Mouse (Mus musculus) olfactory bulb, adult 2 months (tissue): ENCODE data around the gene Gm6588. TPM values are rescaled to one million over a fixed set of nuclear protein-coding genes. Genes with fewer than 3 reads are reported as not detected.
A peak's percentile ranks its signal among the peaks of the same experiment; 100 is the strongest.
"Not testable (repeated sequence)": the region's sequence is repeated elsewhere in the genome, so short reads cannot be mapped to it uniquely, and the experiment has no call there.

Experiments
- H3K27ac ChIP-seq: fragments of 200-500 bp; 2 replicates; pipeline ENCODE4 v1.5.1; 2012; ENCODE audit warnings: low read depth, low read length; ENCODE audit not compliant: insufficient read depth
- H3K4me1 ChIP-seq: fragments of 200-500 bp; 2 replicates; pipeline ENCODE4 v1.6.1; 2012; ENCODE audit warnings: low read length; ENCODE audit not compliant: control insufficient read depth, insufficient read depth
- H3K4me3 ChIP-seq: fragments of 200-500 bp; 2 replicates; pipeline ENCODE4 v1.5.1; 2012; ENCODE audit warnings: mild to moderate bottlenecking, low read depth, low read length, moderate library complexity; ENCODE audit not compliant: insufficient read depth
- CTCF ChIP-seq: fragments of 200-500 bp; IDR thresholded peaks from 2 replicates; pipeline ENCODE4 v1.5.1; 2012; ENCODE audit warnings: low read depth, mild to moderate bottlenecking, low read length, moderate library complexity; ENCODE audit not compliant: insufficient read depth
- POLR2A ChIP-seq: fragments of 200-500 bp; IDR thresholded peaks from 2 replicates; pipeline ENCODE4 v1.6.1; 2012; ENCODE audit warnings: mild to moderate bottlenecking, low read depth, low read length, moderate library complexity; ENCODE audit not compliant: insufficient read depth
- WGBS: fragments of 180-500 bp; shearing (Covaris S2); methylation state at CpG from one replicate; pipeline ENCODE4 v1.1.7; 2018; 5-methylcytosine and 5-hydroxymethylcytosine counted together
- polyA plus RNA-seq: library from polyadenylated mRNA; stranded (reverse); fragments of >200 nt; gene quantifications from 2 replicates; pipeline ENCODE4 v1.2.4, GENCODE M21; 2012; ENCODE audit warnings: low replicate concordance; ENCODE audit not compliant: missing spikeins, insufficient read depth, insufficient read length

The Gm6588 gene
- not detected in 2 replicates for polyA plus RNA-seq

DNA sequence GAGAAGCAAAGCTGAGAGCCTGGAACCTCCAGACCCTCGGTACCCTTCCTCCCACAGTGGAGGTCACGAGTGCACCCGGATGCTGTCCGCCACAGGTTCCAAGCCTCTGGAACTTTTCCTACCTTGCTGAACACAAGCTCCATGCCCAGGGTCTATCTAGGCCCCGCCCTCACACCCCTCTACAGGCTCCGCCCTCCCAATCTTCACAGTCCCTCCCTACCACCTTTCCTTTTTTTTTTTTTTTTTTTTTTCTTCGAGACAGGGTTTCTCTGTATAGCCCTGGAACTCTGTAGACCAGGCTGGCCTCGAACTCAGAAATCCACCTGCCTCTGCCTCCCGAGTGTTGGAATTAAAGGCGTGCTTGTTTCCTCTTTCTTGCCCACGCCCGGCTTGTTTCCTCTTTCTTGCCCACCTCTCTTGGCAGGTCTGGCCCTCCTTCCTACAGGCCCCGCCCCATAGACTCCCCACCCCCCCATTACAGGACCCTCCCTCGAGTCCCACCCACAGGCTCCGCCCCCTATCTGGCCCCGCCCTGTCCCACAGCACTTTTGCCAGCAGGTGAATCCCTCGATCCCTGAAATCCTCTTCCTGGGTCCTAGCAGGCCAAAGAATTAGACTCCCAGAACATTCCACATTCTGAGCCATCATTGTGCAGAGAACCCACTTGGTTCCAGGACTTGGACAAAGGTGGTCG lies at the start of gene Gm6588:
Gm6588 (plus strand) TSS at position 680 of the 694 bp plus-strand sequence.
- no peak within 1 kb of the TSS for H3K4me3 ChIP-seq
- TF ChIP-seq CTCF (no peak), POLR2A (no peak)
- 79% methylated on average over 18 of the region's 18 CpGs for WGBS
- peaks cover 3% of the 10 kb centered on the region; the same call in 1 of the 2 replicates for H3K4me1 ChIP-seq
- H3K27ac ChIP-seq: no peak within 1 kb of the TSS

GRCm38 (mm10) chr5:112402437-112402836 lies 46.8 kb upstream of the Gm6588 start:
- H3K4me1 ChIP-seq: no peaks in the 10 kb centered on the region
- TF ChIP-seq CTCF: no peak
- no peak for TF ChIP-seq POLR2A
- 78% methylated on average over 3 of the region's 3 CpGs for WGBS
- H3K4me3 ChIP-seq: no peak overlapping the region
- no peak overlapping the region for H3K27ac ChIP-seq

DNA sequence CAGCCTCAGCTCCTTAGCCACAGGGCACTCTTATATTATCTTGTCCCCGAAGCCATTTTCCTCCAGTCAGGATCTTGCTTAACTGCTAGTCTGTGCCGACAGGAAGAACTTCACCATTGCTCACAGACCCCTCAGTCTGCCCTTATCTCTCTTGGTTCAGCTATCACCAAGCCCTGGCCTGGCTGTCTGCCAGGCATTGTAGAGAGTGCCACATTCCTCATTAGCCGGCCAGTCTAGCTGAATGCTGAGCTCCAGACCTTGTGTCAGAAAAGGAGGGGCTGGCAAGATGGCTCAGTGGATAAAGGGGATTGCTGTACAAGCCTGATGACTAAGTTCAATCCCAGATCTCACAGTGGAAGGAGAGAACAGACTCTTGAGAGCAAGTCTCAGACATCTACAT lies 43.2 kb upstream of the Gm6588 start:
- Histone ChIP-seq H3K4me1 (peaks cover 14% of the 10 kb centered on the region), H3K27ac (no peak overlapping the region), H3K4me3 (no peak overlapping the region)
- 63% methylated on average over 3 of the region's 3 CpGs for WGBS
- TF ChIP-seq CTCF (no peak), POLR2A (no peak)

GRCm38 (mm10) chr5:112409274-112409673 lies 40.0 kb upstream of the Gm6588 start:
- WGBS: 70% methylated on average over 5 of the region's 5 CpGs
- H3K4me1 ChIP-seq: peaks cover 25% of the 10 kb centered on the region
- H3K27ac ChIP-seq: no peak overlapping the region
- no peak overlapping the region for H3K4me3 ChIP-seq
- no peak for TF ChIP-seq CTCF
- TF ChIP-seq POLR2A: no peak

GRCm38 (mm10) chr5:112411072-112411471 lies 38.2 kb upstream of the Gm6588 start:
- Histone ChIP-seq H3K27ac (no peak overlapping the region), H3K4me1 (peaks cover 25% of the 10 kb centered on the region), H3K4me3 (no peak overlapping the region)
- 16% methylated on average over 11 of the region's 11 CpGs for WGBS
- TF ChIP-seq CTCF (no peak), POLR2A (no peak)

DNA sequence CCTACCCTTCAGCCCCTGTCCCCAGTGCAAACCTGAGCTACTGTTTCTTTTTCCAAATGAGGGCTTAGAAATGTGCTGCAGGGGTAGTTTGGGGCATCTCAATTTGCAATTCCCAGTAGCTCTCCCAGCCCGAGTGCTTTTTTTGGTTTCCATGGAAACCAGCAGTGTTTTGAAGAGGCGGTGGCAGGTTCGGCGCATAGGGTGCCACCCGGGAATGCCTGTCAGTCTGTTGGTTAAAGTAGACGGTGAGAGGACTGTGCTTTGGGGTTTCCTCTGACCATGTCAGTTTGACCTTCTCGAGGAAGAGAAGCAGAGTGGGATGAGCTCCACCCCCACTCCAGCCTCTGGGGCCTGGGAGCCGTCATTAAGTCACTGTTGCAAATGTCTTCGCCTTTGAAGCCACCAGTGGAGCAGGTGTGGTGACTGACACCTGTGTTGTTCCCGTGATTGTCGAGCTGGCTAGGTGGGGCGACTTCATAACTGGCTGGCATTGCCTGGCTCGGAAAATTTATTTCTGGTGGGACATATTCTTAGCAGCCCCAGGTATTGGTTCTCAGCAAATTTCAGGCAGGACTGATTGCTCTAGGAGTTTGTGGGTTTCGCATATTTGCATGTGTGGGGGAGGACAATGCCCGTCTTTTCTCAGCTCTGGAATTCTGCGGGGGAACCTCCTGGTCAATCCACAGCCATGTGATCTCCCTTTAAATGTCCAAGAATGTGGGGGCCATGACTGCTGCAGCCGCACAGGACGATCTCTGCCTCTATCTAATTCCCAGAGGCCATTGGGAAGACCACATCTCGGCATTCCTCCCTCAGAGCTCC lies 37.5 kb upstream of the Gm6588 start:
- Histone ChIP-seq H3K4me3 (peak overlapping the region; percentile 3; the same call in 1 of the 2 replicates), H3K4me1 (peaks cover 25% of the 10 kb centered on the region), H3K27ac (peak overlapping the region; percentile 61)
- WGBS: 18% methylated on average over 19 of the region's 19 CpGs
- TF ChIP-seq POLR2A (no peak), CTCF (no peak)

DNA sequence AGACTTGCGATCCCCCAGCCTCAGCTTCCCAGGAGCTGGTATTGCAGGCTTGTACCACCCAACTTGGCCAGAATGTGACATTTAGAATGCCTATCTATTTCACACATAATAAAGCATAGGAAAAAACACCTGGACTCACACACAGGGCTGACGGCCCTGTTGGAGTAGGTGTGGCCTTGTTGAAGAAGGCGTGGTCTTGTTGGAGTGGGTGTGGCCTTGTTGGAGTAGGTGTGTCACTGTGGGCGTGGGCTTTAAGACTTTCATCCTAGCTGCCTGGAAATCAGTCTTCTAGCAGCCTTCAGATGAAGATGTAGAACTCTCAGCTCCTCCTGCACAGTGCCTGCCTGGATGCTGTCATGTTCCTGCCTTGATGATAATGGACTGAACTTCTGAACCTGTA lies 36.4 kb upstream of the Gm6588 start:
- peaks cover 25% of the 10 kb centered on the region for H3K4me1 ChIP-seq
- WGBS: 88% methylated on average over 4 of the region's 4 CpGs
- not testable (repeated sequence) for H3K4me3 ChIP-seq, H3K27ac ChIP-seq

DNA sequence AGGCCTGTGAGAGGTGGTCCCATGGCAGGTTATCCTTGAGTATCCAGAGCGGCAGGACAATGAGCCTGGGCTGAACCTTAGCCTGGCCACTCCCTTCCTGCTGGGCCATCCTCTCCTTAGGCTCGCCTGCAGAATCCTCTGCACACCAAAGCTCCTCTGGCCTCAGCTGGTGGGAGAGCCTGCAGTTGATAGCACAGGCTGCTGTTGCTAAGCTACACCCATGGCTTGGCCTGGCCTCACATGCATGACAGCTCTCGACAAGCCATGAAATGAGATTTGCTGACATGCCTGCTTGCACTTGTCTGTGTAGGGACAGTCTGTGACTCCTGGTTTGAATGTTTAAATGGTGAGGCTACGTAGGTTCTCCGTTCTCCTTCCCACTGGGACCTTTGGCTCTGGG lies 32.6 kb upstream of the Gm6588 start:
- Histone ChIP-seq H3K27ac (no peak overlapping the region), H3K4me1 (peaks cover 5% of the 10 kb centered on the region), H3K4me3 (no peak overlapping the region)
- WGBS: 69% methylated on average over 5 of the region's 5 CpGs
- TF ChIP-seq POLR2A (no peak), CTCF (no peak)

GRCm38 (mm10) chr5:112418023-112418422 lies 31.2 kb upstream of the Gm6588 start:
- H3K27ac ChIP-seq: no peak overlapping the region
- 34% methylated on average over 4 of the region's 4 CpGs for WGBS
- no peak for TF ChIP-seq CTCF
- TF ChIP-seq POLR2A: no peak
- H3K4me1 ChIP-seq: no peaks in the 10 kb centered on the region
- H3K4me3 ChIP-seq: no peak overlapping the region
